Mouse (Mus musculus) heart, embryonic 14.5 days (tissue): ENCODE results near the gene 2610301B20Rik. TPM values are rescaled to one million over a fixed set of nuclear protein-coding genes. Genes with fewer than 3 reads are reported as not detected.
"Not testable (repeated sequence)": the region's sequence is repeated elsewhere in the genome, so short reads cannot be mapped to it uniquely, and the experiment has no call there.

ENCODE experiments used
- ATAC-seq: fragments of 200-750 bp; cut with Nextera tagmentation; 2 replicates; pipeline ENCODE4 v1.8.0; 2017; ENCODE audit warnings: low read depth, moderate TSS enrichment; ENCODE audit not compliant: insufficient number of reproducible peaks, insufficient read depth, low FRiP score
- H3K27ac ChIP-seq, 2 experiments: fragments of 200-500 bp in 1 of 2; fragments of 300-500 bp in 1 of 2; sonication (generic) in 1 of 2; replicated peaks in 1 of 2; 2 replicates each; pipeline ENCODE4 v1.5.1; 2012 to 2014; ENCODE audit warnings: low read depth in 2 of 2, low read length in 2 of 2, control low read depth in 1 of 2, mild to moderate bottlenecking in 1 of 2, mixed read lengths in 1 of 2; ENCODE audit not compliant: control insufficient read depth in 1 of 2, insufficient read depth in 1 of 2
- H3K27me3 ChIP-seq: fragments of 300-500 bp; sonication (generic); 2 replicates; pipeline ENCODE4 v1.6.1; 2014; ENCODE audit warnings: mild to moderate bottlenecking, low read length, control low read depth; ENCODE audit not compliant: control insufficient read depth, insufficient read depth
- H3K36me3 ChIP-seq: fragments of 300-500 bp; sonication (generic); 2 replicates; pipeline ENCODE4 v1.6.1; 2014; ENCODE audit warnings: mild to moderate bottlenecking, control low read depth, low read length, mixed read lengths; ENCODE audit not compliant: control insufficient read depth, insufficient read depth
- H3K4me1 ChIP-seq, 2 experiments: fragments of 200-500 bp in 1 of 2; fragments of 300-500 bp in 1 of 2; sonication (generic) in 1 of 2; 2 replicates each; pipeline ENCODE4 v1.6.1; 2012 to 2014; ENCODE audit warnings: low read length in 2 of 2, control low read depth in 1 of 2, mixed read lengths in 1 of 2; ENCODE audit not compliant: control insufficient read depth in 2 of 2, insufficient read depth in 2 of 2
- H3K4me2 ChIP-seq: fragments of 300-500 bp; sonication (generic); 2 replicates; pipeline ENCODE4 v1.6.1; 2014; ENCODE audit warnings: mild to moderate bottlenecking, low read length
- H3K4me3 ChIP-seq, 2 experiments: fragments of 200-500 bp in 1 of 2; fragments of 300-500 bp in 1 of 2; sonication (generic) in 1 of 2; 2 replicates each; pipeline ENCODE4 v1.5.1; 2012 to 2014; ENCODE audit warnings: low read length in 2 of 2, mild to moderate bottlenecking in 2 of 2, control low read depth in 1 of 2, low read depth in 1 of 2, moderate library complexity in 1 of 2; ENCODE audit not compliant: control insufficient read depth in 1 of 2, insufficient read depth in 1 of 2
- H3K9ac ChIP-seq: fragments of 300-500 bp; sonication (generic); 2 replicates; pipeline ENCODE4 v1.6.1; 2014; ENCODE audit warnings: mild to moderate bottlenecking, low read length
- H3K9me3 ChIP-seq: fragments of 300-500 bp; sonication (generic); 2 replicates; pipeline ENCODE4 v1.6.1; 2016; ENCODE audit warnings: low read length, control low read depth; ENCODE audit not compliant: control insufficient read depth
- WGBS: fragments of 180-500 bp; shearing (Covaris S2); extraction: QIAGEN DNeasy Blood & Tissue Kit; methylation state at CpG from one replicate; pipeline ENCODE4 v1.1.7; 2014; 5-methylcytosine and 5-hydroxymethylcytosine counted together
- polyA plus RNA-seq: library from polyadenylated mRNA; unstranded; fragments of >200 nt; fragmentation: Nextera tagmentation; extraction: Ambion mirVana; gene quantifications from 2 replicates; pipeline ENCODE4 v1.2.1, GENCODE M21; 2014

The 2610301B20Rik gene
- polyA plus RNA-seq, 1 experiment from 2014 or later, result 24.7 TPM

DNA sequence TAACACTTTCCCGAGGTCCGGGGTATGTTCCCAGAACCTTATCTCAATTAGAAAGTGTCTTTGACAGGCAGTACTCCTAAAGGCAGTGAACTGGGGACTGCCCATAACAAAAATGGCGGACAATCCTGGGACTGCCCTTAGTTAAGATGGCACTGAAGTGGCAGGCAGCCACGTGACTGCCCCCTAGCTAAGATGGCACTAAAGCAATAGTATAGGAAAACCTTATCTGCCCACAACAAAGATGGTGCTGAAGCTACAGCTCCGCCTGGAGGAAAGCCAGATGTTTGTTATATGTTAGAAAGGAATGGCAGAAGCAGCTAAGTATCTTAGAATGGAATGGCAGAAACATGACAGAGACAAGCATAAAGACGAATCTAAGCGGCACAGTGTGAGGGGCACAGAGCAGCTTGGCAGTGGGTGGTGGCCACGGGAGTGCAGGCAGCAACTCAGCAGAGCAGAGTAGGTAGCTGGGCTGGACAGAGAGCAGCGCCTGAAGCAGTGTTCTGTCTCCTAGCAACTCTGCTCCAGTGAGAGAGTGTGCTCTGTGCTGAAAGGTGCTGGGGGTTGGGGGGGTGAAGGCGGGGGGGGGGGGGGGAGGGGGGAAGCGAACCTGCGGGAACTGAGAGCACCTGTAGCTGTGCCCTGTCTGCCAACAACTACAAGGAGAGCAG lies 14.3 kb upstream of the 2610301B20Rik start:
- Histone ChIP-seq H3K27ac (no peak overlapping the region), H3K27me3 (no peaks in the 10 kb centered on the region), H3K4me1 (no peaks in the 10 kb centered on the region; a peak in 1 of 4 replicates), H3K36me3 (no peaks in the 10 kb centered on the region), H3K4me3 (0 out of 4 replicates have a peak overlapping the region, but pooled peaks have one; percentile 2 to 13), H3K9ac (no peak overlapping the region), H3K9me3 (no peaks in the 10 kb centered on the region), H3K4me2 (peak overlapping the region; percentile 10)
- ATAC-seq, result peak; percentile 50; the same call in 1 of the 2 replicates
- WGBS, result 38% methylated on average over 10 of the region's 12 CpGs

DNA sequence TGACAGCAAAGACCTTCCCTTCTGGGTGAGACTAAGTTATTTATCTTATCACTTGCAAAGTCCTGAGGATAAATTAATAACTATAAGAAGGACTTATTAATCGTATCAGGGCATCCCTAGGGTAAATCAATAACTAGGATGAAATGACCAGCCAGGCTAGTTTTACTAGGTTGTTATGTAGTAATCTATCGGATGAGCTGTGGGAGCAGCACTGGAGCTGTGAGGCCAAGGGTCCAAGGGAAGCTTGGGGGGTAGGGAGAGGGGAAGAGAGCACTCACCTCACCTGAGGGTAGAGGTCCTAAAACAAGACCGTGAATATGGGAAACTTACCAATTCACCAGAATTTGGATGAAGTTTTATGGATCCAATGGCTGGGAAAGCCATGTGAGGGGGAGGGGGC lies 13.5 kb upstream of the 2610301B20Rik start:
- Histone ChIP-seq H3K27ac (no peak overlapping the region), H3K4me2 (no peak overlapping the region), H3K4me3 (no peak overlapping the region), H3K9ac (no peak overlapping the region), H3K9me3 (no peaks in the 10 kb centered on the region), H3K36me3 (no peaks in the 10 kb centered on the region), H3K27me3 (no peaks in the 10 kb centered on the region), H3K4me1 (no peaks in the 10 kb centered on the region; a peak in 1 of 4 replicates)
- ATAC-seq, result no peak
- WGBS, result 73% methylated on average over 3 of the region's 3 CpGs

DNA sequence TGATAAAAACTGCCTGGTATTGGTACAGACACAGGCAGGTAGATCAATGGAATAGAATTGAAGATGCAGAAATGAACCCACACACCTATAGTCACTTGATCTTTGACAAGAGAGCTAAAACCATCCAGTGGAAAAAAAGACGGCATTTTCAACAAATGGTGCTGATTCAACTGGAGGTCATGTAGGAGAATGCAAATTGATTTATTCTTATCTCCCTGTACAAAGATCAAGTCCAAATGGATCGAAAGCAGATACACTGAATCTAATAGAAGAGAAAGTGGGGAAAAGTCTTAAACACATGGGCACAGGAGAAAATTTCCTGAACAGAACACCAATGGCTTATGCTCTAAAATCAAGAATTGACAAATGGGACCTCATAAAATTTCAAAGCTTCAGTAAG lies 11.4 kb upstream of the 2610301B20Rik start:
- ATAC-seq, H3K9ac ChIP-seq, H3K27me3 ChIP-seq, H3K4me3 ChIP-seq, H3K4me1 ChIP-seq, H3K27ac ChIP-seq, H3K9me3 ChIP-seq, H3K36me3 ChIP-seq, H3K4me2 ChIP-seq: not testable (repeated sequence)
- WGBS, result 90% methylated on average over 2 of the region's 2 CpGs

DNA sequence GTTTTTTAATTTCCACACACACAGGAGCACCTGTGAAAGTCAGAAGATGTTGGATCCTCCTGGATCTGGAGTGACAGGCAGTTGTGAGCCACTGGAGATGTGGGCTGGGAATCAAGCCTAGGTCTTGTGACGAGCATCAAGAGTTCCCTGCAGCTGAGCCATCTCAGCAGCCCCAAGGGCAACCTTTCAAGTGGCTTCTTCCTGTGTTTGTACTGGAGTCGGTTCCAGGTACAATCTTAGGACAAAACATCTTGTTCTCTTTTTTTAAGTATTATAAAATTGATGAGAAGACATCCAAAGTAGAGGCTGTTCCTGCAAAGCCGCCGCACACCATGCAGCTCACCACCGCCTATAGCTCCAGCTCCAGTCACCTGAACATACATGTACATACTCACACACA lies 2.1 kb upstream of the 2610301B20Rik start:
- no peaks in the 10 kb centered on the region for H3K9me3 ChIP-seq
- no peak for ATAC-seq
- H3K27ac ChIP-seq, result no peak overlapping the region
- H3K4me1 ChIP-seq, result peaks cover 2 to 6% of the 10 kb centered on the region in 2 experiments; a peak in 3 of 4 replicates
- H3K4me3 ChIP-seq, result no peak overlapping the region
- H3K9ac ChIP-seq, result no peak overlapping the region
- H3K4me2 ChIP-seq, result no peak overlapping the region
- no peaks in the 10 kb centered on the region for H3K36me3 ChIP-seq
- WGBS, result 79% methylated on average over 5 of the region's 5 CpGs
- H3K27me3 ChIP-seq, result no peaks in the 10 kb centered on the region

DNA sequence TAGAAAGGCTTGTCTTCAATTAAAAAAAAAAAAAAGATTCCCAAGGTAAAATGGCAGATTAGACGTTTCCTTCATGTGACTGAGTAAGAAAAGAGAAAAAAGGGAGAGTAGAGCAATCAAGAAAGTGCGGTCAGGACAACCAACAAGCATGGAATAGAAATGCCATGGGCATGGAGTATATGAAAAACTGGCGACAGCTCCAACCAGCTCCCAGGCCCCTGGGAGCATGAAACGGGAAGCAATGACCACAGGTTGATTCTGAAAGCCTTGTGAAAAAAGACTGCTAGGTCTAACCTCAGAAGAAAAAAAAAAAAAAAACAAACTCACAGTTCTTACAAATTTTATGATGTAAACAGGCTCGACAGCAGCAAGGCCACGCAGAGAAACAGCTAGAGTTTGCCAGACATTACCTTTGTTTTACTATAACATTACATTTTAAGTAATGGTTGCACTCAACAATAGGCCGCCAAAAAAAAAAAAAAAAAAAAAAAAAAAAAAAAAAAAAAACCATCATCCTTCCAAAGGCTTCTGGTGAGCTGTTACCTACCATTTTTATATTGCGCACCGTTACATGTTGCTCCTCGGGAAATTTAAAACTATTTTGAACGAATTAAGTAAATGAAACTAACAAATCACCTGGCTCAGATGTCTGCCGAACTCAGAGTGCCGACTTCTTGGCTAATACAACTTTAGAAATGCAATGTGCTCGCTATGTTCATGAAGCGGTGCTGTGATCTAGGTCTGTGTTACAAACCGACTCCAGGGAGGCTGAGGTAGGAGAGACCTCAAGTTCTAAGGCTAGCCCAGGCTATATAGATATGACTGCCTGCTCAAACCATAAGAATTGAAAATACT lies 1.4 kb upstream of the 2610301B20Rik start:
- ATAC-seq, result no peak
- H3K4me2 ChIP-seq, result peak overlapping the region; percentile 68

DNA sequence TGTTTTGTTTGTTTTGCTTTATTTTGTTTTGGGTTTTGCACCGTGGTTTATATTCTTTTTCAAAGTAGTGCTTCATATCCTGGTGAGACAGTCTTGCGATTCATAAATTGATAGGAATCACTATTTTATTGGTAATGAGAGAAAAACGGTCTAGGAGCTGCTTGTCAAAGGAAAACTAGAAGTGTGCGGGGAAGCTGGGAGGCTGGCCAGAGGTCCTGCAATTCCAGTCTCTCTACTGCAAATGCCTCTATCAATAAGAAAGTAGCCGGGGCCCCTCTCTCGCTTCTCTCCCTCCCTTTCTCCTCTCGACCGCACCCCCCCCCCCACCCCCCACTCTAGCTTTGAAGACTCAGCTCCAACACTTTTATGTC lies 764 bp upstream of the 2610301B20Rik start:
- Histone ChIP-seq H3K27ac (peak overlapping the region in 1 of 2 experiments; percentile 98; a peak in 2 of 4 replicates), H3K4me1 (peaks cover 2 to 6% of the 10 kb centered on the region in 2 experiments; a peak in 3 of 4 replicates), H3K27me3 (no peaks in the 10 kb centered on the region), H3K9ac (peak overlapping the region; percentile 90), H3K4me3 (peak overlapping the region; percentile 90 to 91), H3K36me3 (no peaks in the 10 kb centered on the region), H3K4me2 (peak overlapping the region; percentile 68), H3K9me3 (no peaks in the 10 kb centered on the region)
- 2% methylated on average over 6 of the region's 8 CpGs for WGBS
- ATAC-seq, result peak; percentile 32; the same call in 1 of the 2 replicates

More for the DNA sequence above, 1.4 kb upstream of the 2610301B20Rik start:
- Histone ChIP-seq H3K27me3 (no peaks in the 10 kb centered on the region), H3K36me3 (no peaks in the 10 kb centered on the region), H3K4me1 (peaks cover 2 to 6% of the 10 kb centered on the region in 2 experiments; a peak in 3 of 4 replicates), H3K4me3 (peak overlapping the region; percentile 90 to 91; a peak in 3 of 4 replicates), H3K27ac (peak overlapping the region in 1 of 2 experiments; percentile 98; a peak in 1 of 4 replicates), H3K9me3 (no peaks in the 10 kb centered on the region), H3K9ac (peak overlapping the region; percentile 90)
- WGBS, result 34% methylated on average over 16 of the region's 16 CpGs

DNA sequence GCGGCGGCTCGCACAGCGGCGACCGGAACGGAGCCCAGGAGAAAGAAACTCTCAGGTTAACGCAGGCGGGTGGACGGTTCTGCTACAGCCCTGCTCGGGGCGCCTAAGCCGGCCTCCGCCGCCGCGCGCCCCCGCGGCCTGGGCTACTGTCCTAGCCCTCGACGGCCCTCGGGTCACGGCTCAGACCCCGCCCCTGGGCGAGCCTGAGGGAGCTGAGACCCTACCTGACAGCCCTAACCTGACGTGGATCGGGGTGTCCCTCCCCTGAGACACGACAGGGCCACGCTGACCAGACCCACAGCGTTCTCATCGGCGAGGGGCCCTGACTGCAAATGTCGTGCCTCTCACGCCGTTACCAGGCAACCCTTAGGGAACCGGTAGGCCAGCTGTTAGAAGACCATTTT lies 422 bp downstream of the 2610301B20Rik start:
- Histone ChIP-seq H3K4me1 (peaks cover 2 to 6% of the 10 kb centered on the region in 2 experiments; a peak in 3 of 4 replicates), H3K4me3 (peak overlapping the region; percentile 90 to 91), H3K9me3 (no peaks in the 10 kb centered on the region), H3K27ac (peak overlapping the region; percentile 97 to 98), H3K36me3 (0 out of 2 replicates have a peak, but pooled peaks cover 5% of the 10 kb centered on the region), H3K27me3 (no peaks in the 10 kb centered on the region), H3K4me2 (peak overlapping the region; percentile 68), H3K9ac (peak overlapping the region; percentile 90)
- ATAC-seq, result peak; percentile 83
- WGBS, result under 1% methylated on average over 37 of the region's 37 CpGs
